Mouse (Mus musculus): ENCODE data around the gene Olfr883. TPM values are rescaled to one million over a fixed set of nuclear protein-coding genes. Genes with fewer than 3 reads are reported as not detected.

Gene Olfr883
- not detected in 2 replicates for polyA plus RNA-seq (2015; fragmentation: Nextera tagmentation; extraction: Ambion mirVana)

- Histone ChIP-seq H3K27me3 (no peaks in the 10 kb centered on the region), H3K4me2 (no peak within 1 kb of the TSS), H3K9me3 (replicated peaks) (no peaks in the 10 kb centered on the region), H3K9ac (no peak within 1 kb of the TSS), H3K4me1 (replicated peaks) (no peaks in the 10 kb centered on the region), H3K27ac (no peak within 1 kb of the TSS), H3K4me3 (no peak within 1 kb of the TSS), H3K36me3 (no peaks in the 10 kb centered on the region)
- 70% methylated on average over 1 of the region's 1 CpGs for WGBS
- no peak for ATAC-seq (replicated peaks; ENCODE audit: insufficient number of reproducible peaks, insufficient read depth, low FRiP score, low read depth)
Observed at GRCm38 (mm10) chr9:38025508-38025907, at the start of gene Olfr883. Gene Olfr883 (plus strand): TSS chr9:38025808.

GRCm38 (mm10) chr9:37991525-37991924, 34.1 kb upstream of the Olfr883 start, which contains the start of gene Olfr881:
Gene Olfr881 (plus strand): TSS chr9:37991825.
- no peak within 1 kb of the TSS for H3K9ac ChIP-seq
- no peak within 1 kb of the TSS for H3K4me2 ChIP-seq
- H3K4me3 ChIP-seq: no peak within 1 kb of the TSS
- no peak within 1 kb of the TSS for H3K27ac ChIP-seq
- H3K36me3 ChIP-seq: no peaks in the 10 kb centered on the region
- no peak for ATAC-seq (replicated peaks; ENCODE audit: insufficient number of reproducible peaks, insufficient read depth, low FRiP score, low read depth)
- no peaks in the 10 kb centered on the region for H3K27me3 ChIP-seq
- no peaks in the 10 kb centered on the region for H3K4me1 ChIP-seq (replicated peaks)
- no peaks in the 10 kb centered on the region for H3K9me3 ChIP-seq (replicated peaks)

GRCm38 (mm10) chr9:37998581-37999204, 26.9 kb upstream of the Olfr883 start:
- no peak for ATAC-seq (replicated peaks; ENCODE audit: insufficient number of reproducible peaks, insufficient read depth, low FRiP score, low read depth)
- Histone ChIP-seq H3K4me2 (no peak overlapping the region), H3K9ac (no peak overlapping the region), H3K4me3 (no peak overlapping the region), H3K27ac (no peak overlapping the region), H3K9me3 (replicated peaks) (no peaks in the 10 kb centered on the region), H3K27me3 (no peaks in the 10 kb centered on the region), H3K4me1 (replicated peaks) (no peaks in the 10 kb centered on the region), H3K36me3 (no peaks in the 10 kb centered on the region)
- WGBS: 29% methylated on average over 2 of the region's 2 CpGs

GRCm38 (mm10) chr9:38000021-38000420, 25.6 kb upstream of the Olfr883 start:
- no peaks in the 10 kb centered on the region for H3K36me3 ChIP-seq
- 30% methylated on average over 1 of the region's 1 CpGs for WGBS
- ATAC-seq (replicated peaks; ENCODE audit: insufficient number of reproducible peaks, insufficient read depth, low FRiP score, low read depth): no peak
- H3K4me2 ChIP-seq: no peak overlapping the region
- no peak overlapping the region for H3K9ac ChIP-seq
- no peaks in the 10 kb centered on the region for H3K27me3 ChIP-seq
- no peaks in the 10 kb centered on the region for H3K4me1 ChIP-seq (replicated peaks)
- H3K27ac ChIP-seq: no peak overlapping the region
- no peak overlapping the region for H3K4me3 ChIP-seq
- no peaks in the 10 kb centered on the region for H3K9me3 ChIP-seq (replicated peaks)

- no peaks in the 10 kb centered on the region for H3K27me3 ChIP-seq
- no peaks in the 10 kb centered on the region for H3K4me1 ChIP-seq (replicated peaks)
- no peak for ATAC-seq (replicated peaks; ENCODE audit: insufficient number of reproducible peaks, insufficient read depth, low FRiP score, low read depth)
- 45% methylated on average over 1 of the region's 1 CpGs for WGBS
- no peak within 1 kb of the TSS for H3K9ac ChIP-seq
- H3K4me2 ChIP-seq: no peak within 1 kb of the TSS
- no peaks in the 10 kb centered on the region for H3K9me3 ChIP-seq (replicated peaks)
- H3K4me3 ChIP-seq: no peak within 1 kb of the TSS
- H3K36me3 ChIP-seq: no peaks in the 10 kb centered on the region
- no peak within 1 kb of the TSS for H3K27ac ChIP-seq
Observed at GRCm38 (mm10) chr9:38046255-38046654, 20.6 kb downstream of the Olfr883 start, which contains the start of gene Olfr884. Gene Olfr884 (plus strand): TSS chr9:38046555.

- H3K4me1 ChIP-seq (replicated peaks): no peaks in the 10 kb centered on the region
- H3K27ac ChIP-seq: no peak within 1 kb of the TSS
- no peak within 1 kb of the TSS for H3K9ac ChIP-seq
- WGBS: 81% methylated on average over 3 of the region's 3 CpGs
- no peak within 1 kb of the TSS for H3K4me2 ChIP-seq
- H3K27me3 ChIP-seq: no peaks in the 10 kb centered on the region
- no peaks in the 10 kb centered on the region for H3K9me3 ChIP-seq (replicated peaks)
- H3K4me3 ChIP-seq: no peak within 1 kb of the TSS
- no peaks in the 10 kb centered on the region for H3K36me3 ChIP-seq
- ATAC-seq (replicated peaks; ENCODE audit: insufficient number of reproducible peaks, insufficient read depth, low FRiP score, low read depth): no peak
Observed at GRCm38 (mm10) chr9:38061022-38061421, 35.4 kb downstream of the Olfr883 start, which contains the start of gene Olfr885. Gene Olfr885 (plus strand): TSS chr9:38061322.

Other genes with a start within 250 kb of the Olfr883 start
- not detected in 2 replicates for gene Olfr876, start 222.8 kb upstream of the Olfr883 start, polyA plus RNA-seq (2015; fragmentation: Nextera tagmentation; extraction: Ambion mirVana)
- gene Olfr877, start 171.5 kb upstream of the Olfr883 start, polyA plus RNA-seq (2015; fragmentation: Nextera tagmentation; extraction: Ambion mirVana): not detected in 2 replicates
- gene Olfr145, start 129.1 kb upstream of the Olfr883 start, polyA plus RNA-seq (2015; fragmentation: Nextera tagmentation; extraction: Ambion mirVana): not detected in 2 replicates
- gene Olfr878, start 108.0 kb upstream of the Olfr883 start, polyA plus RNA-seq (2015; fragmentation: Nextera tagmentation; extraction: Ambion mirVana): not detected in 2 replicates
- gene Olfr881, start 34.0 kb upstream of the Olfr883 start, polyA plus RNA-seq (2015; fragmentation: Nextera tagmentation; extraction: Ambion mirVana): not detected in 2 replicates
- gene Olfr884, start 20.7 kb downstream of the Olfr883 start, polyA plus RNA-seq (2015; fragmentation: Nextera tagmentation; extraction: Ambion mirVana): not detected in 2 replicates
- gene Olfr885, start 35.5 kb downstream of the Olfr883 start, polyA plus RNA-seq (2015; fragmentation: Nextera tagmentation; extraction: Ambion mirVana): not detected in 2 replicates
- gene Olfr887, start 58.3 kb downstream of the Olfr883 start, polyA plus RNA-seq (2015; fragmentation: Nextera tagmentation; extraction: Ambion mirVana): not detected in 2 replicates
- not detected in 2 replicates for gene Olfr888, start 82.3 kb downstream of the Olfr883 start, polyA plus RNA-seq (2015; fragmentation: Nextera tagmentation; extraction: Ambion mirVana)
- gene Olfr889, start 89.4 kb downstream of the Olfr883 start, polyA plus RNA-seq (2015; fragmentation: Nextera tagmentation; extraction: Ambion mirVana): 0.03 TPM in 1 of 2 replicates, not detected in the other
- not detected in 2 replicates for gene Olfr890, start 116.7 kb downstream of the Olfr883 start, polyA plus RNA-seq (2015; fragmentation: Nextera tagmentation; extraction: Ambion mirVana)
- not detected in 2 replicates for gene Olfr891, start 155.0 kb downstream of the Olfr883 start, polyA plus RNA-seq (2015; fragmentation: Nextera tagmentation; extraction: Ambion mirVana)
- gene Olfr893, start 182.6 kb downstream of the Olfr883 start, polyA plus RNA-seq (2015; fragmentation: Nextera tagmentation; extraction: Ambion mirVana): not detected in 2 replicates
- not detected in 2 replicates for gene Olfr894, start 192.2 kb downstream of the Olfr883 start, polyA plus RNA-seq (2015; fragmentation: Nextera tagmentation; extraction: Ambion mirVana)
- not detected in 2 replicates for gene Olfr143, start 227.0 kb downstream of the Olfr883 start, polyA plus RNA-seq (2015; fragmentation: Nextera tagmentation; extraction: Ambion mirVana)
- gene Olfr895, start 242.0 kb downstream of the Olfr883 start, polyA plus RNA-seq (2015; fragmentation: Nextera tagmentation; extraction: Ambion mirVana): not detected in 2 replicates

All from heart, embryonic 15.5 days (tissue).